Mouse (Mus musculus): ENCODE measurements around the gene Ncl. TPM values are rescaled to one million over a fixed set of nuclear protein-coding genes. Genes with fewer than 3 reads are reported as not detected.
A peak's percentile ranks its signal among the peaks of the same experiment; 100 is the strongest.
"Not testable (repeated sequence)": the region's sequence is repeated elsewhere in the genome, so short reads cannot be mapped to it uniquely, and the experiment has no call there.

Gene Ncl
- total RNA-seq, 4 experiments from 2014 or later = 86.8 to 116 (median 104) TPM

GRCm38 (mm10) chr1:86360441-86360840, 1.2 kb upstream of the Ncl start:
- no peak for DNase-seq (ENCODE audit: low spot score in 2 of 2)

GRCm38 (mm10) chr1:86359798-86360179, 589 bp upstream of the Ncl start:
- no peak for DNase-seq (ENCODE audit: low spot score in 2 of 2)

- no peak for DNase-seq (ENCODE audit: low spot score in 2 of 2)
These were observed 833 bp downstream of the Ncl start for GRCm38 (mm10) chr1:86358229-86358905.

GRCm38 (mm10) chr1:86354186-86354585, 5.0 kb downstream of the Ncl start:
- no peak for DNase-seq (ENCODE audit: low spot score in 2 of 2)

- DNase-seq (ENCODE audit: low spot score in 2 of 2) = no peak
These were observed 8.6 kb downstream of the Ncl start for GRCm38 (mm10) chr1:86350576-86350975.

- DNase-seq (ENCODE audit: low spot score in 2 of 2) = no peak
These were observed 9.5 kb downstream of the Ncl start for GRCm38 (mm10) chr1:86349696-86350095.

- DNase-seq (ENCODE audit: low spot score in 2 of 2) = no peak
These were observed 10.0 kb downstream of the Ncl start for GRCm38 (mm10) chr1:86349201-86349600.

- no peak for DNase-seq (ENCODE audit: low spot score in 2 of 2)
These were observed 10.4 kb downstream of the Ncl start for GRCm38 (mm10) chr1:86348801-86349200.

GRCm38 (mm10) chr1:86348083-86348482, 11.1 kb downstream of the Ncl start:
- DNase-seq (ENCODE audit: low spot score in 2 of 2) = no peak

- DNase-seq (ENCODE audit: low spot score in 2 of 2) = no peak
These were observed 11.5 kb downstream of the Ncl start for GRCm38 (mm10) chr1:86347716-86348045.

GRCm38 (mm10) chr1:86346851-86347715, 12.1 kb downstream of the Ncl start:
- no peak for DNase-seq (ENCODE audit: low spot score in 2 of 2)

GRCm38 (mm10) chr1:86345956-86346355, 13.2 kb downstream of the Ncl start:
- DNase-seq (ENCODE audit: low spot score in 2 of 2) = no peak

- no peak for DNase-seq (ENCODE audit: low spot score in 2 of 2)
These were observed 14.1 kb downstream of the Ncl start for GRCm38 (mm10) chr1:86345069-86345468.

- no peak for DNase-seq (ENCODE audit: low spot score in 2 of 2)
These were observed 15.0 kb downstream of the Ncl start for GRCm38 (mm10) chr1:86343969-86344861.

GRCm38 (mm10) chr1:86343087-86343645, 16.0 kb downstream of the Ncl start:
- DNase-seq (ENCODE audit: low spot score in 2 of 2) = no peak

- DNase-seq (ENCODE audit: low spot score in 2 of 2) = no peak
These were observed 16.8 kb downstream of the Ncl start for GRCm38 (mm10) chr1:86342371-86342770.

GRCm38 (mm10) chr1:86341096-86341495, 18.1 kb downstream of the Ncl start:
- DNase-seq (ENCODE audit: low spot score in 2 of 2) = not testable (repeated sequence)

- peak; percentile 40 to 57 for DNase-seq (ENCODE audit: low spot score in 2 of 2)
These were observed 19.9 kb downstream of the Ncl start for GRCm38 (mm10) chr1:86339156-86339812.

GRCm38 (mm10) chr1:86336330-86336729, 22.9 kb downstream of the Ncl start:
- DNase-seq (ENCODE audit: low spot score in 2 of 2) = no peak

- no peak for DNase-seq (ENCODE audit: low spot score in 2 of 2)
These were observed 38.3 kb downstream of the Ncl start for GRCm38 (mm10) chr1:86320822-86321413.

GRCm38 (mm10) chr1:86313772-86314125, 45.5 kb downstream of the Ncl start:
- DNase-seq (ENCODE audit: low spot score in 2 of 2) = no peak
